ENCODE assay signal across 8 mouse cellular contexts in genomic region chr13:47105711-47106579, GRCm38 (mm10). TPM values are rescaled to one million over a fixed set of nuclear protein-coding genes. Genes with fewer than 3 reads are reported as not detected.
DNase-seq lines count a peak whose midpoint lies in the region; ATAC-seq lines count a peak whose summit lies in the region.

TSS of gene Dek (minus strand) at chr13:47106201.

- DNase-seq in kidney, postnatal 14 days = peak; percentile 93
- peak; percentile 88 for DNase-seq in naive thymus-derived CD4-positive, alpha-beta T cell, adult 2 months (ENCODE audit: low read depth)
- DNase-seq in splenic B cell, adult 2 months (ENCODE audit: low read depth, low spot score) = peak; percentile 79

- no peaks in the 10 kb centered on the region for H3K27me3 ChIP-seq in heart, embryonic 14.5 days (ENCODE audit: control insufficient read depth, insufficient read depth, low read length)
- H3K27me3 ChIP-seq in liver, embryonic 12.5 days (replicated peaks) = no peaks in the 10 kb centered on the region
- no peaks in the 10 kb centered on the region for H3K27me3 ChIP-seq in splenic B cell, adult 2 months (ENCODE audit: control insufficient read depth, insufficient read depth, low read length, poor library complexity, severe bottlenecking)

- no peaks in the 10 kb centered on the region for H3K9me3 ChIP-seq in heart, embryonic 14.5 days (ENCODE audit: control insufficient read depth, low read length)
- no peaks in the 10 kb centered on the region for H3K9me3 ChIP-seq in liver, embryonic 12.5 days (replicated peaks)

- H3K27ac ChIP-seq in brown adipose tissue, adult 24 weeks (replicated peaks; ENCODE audit: low read depth, low read length) = peak within 1 kb of the TSS; percentile 26
- H3K27ac ChIP-seq in heart, embryonic 14.5 days (replicated peaks in 1 of 2; ENCODE audit: control insufficient read depth in 1 of 2, insufficient read depth in 1 of 2, low read depth in 2 of 2, low read length in 2 of 2) = peak within 1 kb of the TSS; percentile 97 to 99
- H3K27ac ChIP-seq in liver, embryonic 12.5 days = peak within 1 kb of the TSS; percentile 100

- H3K4me1 ChIP-seq in brown adipose tissue, adult 24 weeks (ENCODE audit: control insufficient read depth, insufficient read depth, insufficient read length, low read length) = peaks cover 7% of the 10 kb centered on the region; the same call in 1 of the 2 replicates
- H3K4me1 ChIP-seq in heart, embryonic 14.5 days (ENCODE audit: control insufficient read depth in 2 of 2, insufficient read depth in 2 of 2, low read length in 2 of 2) = peaks cover 7 to 35% of the 10 kb centered on the region in 2 experiments
- peaks cover 66% of the 10 kb centered on the region for H3K4me1 ChIP-seq in liver, embryonic 12.5 days

- peaks cover 18% of the 10 kb centered on the region for H3K36me3 ChIP-seq in heart, embryonic 14.5 days (ENCODE audit: control insufficient read depth, insufficient read depth, low read length)
- peaks cover 28% of the 10 kb centered on the region for H3K36me3 ChIP-seq in liver, embryonic 12.5 days
- H3K36me3 ChIP-seq in splenic B cell, adult 2 months (ENCODE audit: control insufficient read depth, insufficient read depth, low read length, poor library complexity, severe bottlenecking) = peaks cover 2% of the 10 kb centered on the region; the same call in 1 of the 2 replicates

- H3K4me3 ChIP-seq in brown adipose tissue, adult 24 weeks (ENCODE audit: insufficient read depth, low read depth, low read length) = peak within 1 kb of the TSS; percentile 93
- H3K4me3 ChIP-seq in heart, embryonic 14.5 days (ENCODE audit: control insufficient read depth in 1 of 2, insufficient read depth in 1 of 2, low read depth in 1 of 2, low read length in 2 of 2) = peak within 1 kb of the TSS; percentile 76 to 87
- peak within 1 kb of the TSS; percentile 99 for H3K4me3 ChIP-seq in liver, embryonic 12.5 days

- peak within 1 kb of the TSS; percentile 88 for H3K4me2 ChIP-seq in heart, embryonic 14.5 days (ENCODE audit: low read length)
- peak within 1 kb of the TSS; percentile 80 for H3K4me2 ChIP-seq in liver, embryonic 12.5 days

- H3K9ac ChIP-seq in heart, embryonic 14.5 days (ENCODE audit: low read length) = peak within 1 kb of the TSS; percentile 92
- peak within 1 kb of the TSS; percentile 99 for H3K9ac ChIP-seq in liver, embryonic 12.5 days

- under 1% methylated on average over 86 of the region's 129 CpGs for WGBS in heart, embryonic 14.5 days
- under 1% methylated on average over 115 of the region's 129 CpGs for WGBS in liver, embryonic 12.5 days (ENCODE audit: insufficient replicate concordance)

- peak; percentile 80 for ATAC-seq in CD4-positive, CD25-positive, alpha-beta regulatory T cell, adult 4 months
- peak; percentile 59; the same call in 1 of the 2 replicates for ATAC-seq in erythroid progenitor cell, adult 5-6 weeks (replicated peaks; ENCODE audit: low FRiP score, poor library complexity, severe bottlenecking)
- peak; percentile 89 for ATAC-seq in heart, embryonic 14.5 days (ENCODE audit: insufficient number of reproducible peaks, insufficient read depth, low FRiP score, low read depth)
- peak; percentile 79 for ATAC-seq in liver, embryonic 12.5 days

RNA-seq across cellular contexts. Expression of gene Dek, which starts in this region (rescaled TPM):
- 100 to 1,000 TPM in 1 of 2 experiments, 10 to 100 TPM in 1; 86.7 to 104 TPM for polyA plus RNA-seq in CD4-positive, CD25-positive, alpha-beta regulatory T cell, adult 4 months (2017; shearing (Covaris generic))
- 26.1 and 38.2 TPM in 2 replicates for polyA plus RNA-seq in brown adipose tissue, adult 24 weeks (2012; ENCODE audit: insufficient read depth, insufficient read length, missing spikeins)
- total RNA-seq in erythroid progenitor cell, adult 5-6 weeks (2015; ENCODE audit: low replicate concordance) = 1,007 and 1,162 TPM in 2 replicates
- 1,638 and 2,076 TPM in 2 replicates for total RNA-seq in erythroid progenitor cell, adult 5-6 weeks (2017; ENCODE audit: low replicate concordance)
- polyA plus RNA-seq in heart, embryonic 14.5 days (2014; fragmentation: Nextera tagmentation; extraction: Ambion mirVana) = 130 and 132 TPM in 2 replicates
- polyA plus RNA-seq in liver, embryonic 12.5 days (2016; fragmentation: Nextera tagmentation; extraction: Ambion mirVana) = 421 and 461 TPM in 2 replicates

Comparison
In these comparisons a context has a peak if more than half of its experiments do, and no peak if none do; other contexts are left out.
1. Peak in every context shown above with its lines: DNase-seq, ATAC-seq, H3K4me3 ChIP-seq and H3K27ac ChIP-seq.
2. H3K27ac ChIP-seq: peak in every context shown above with its lines; median percentile 100 in liver, embryonic 12.5 days; 98 in heart, embryonic 14.5 days; 26 in brown adipose tissue, adult 24 weeks.